In the genomic region with DNA sequence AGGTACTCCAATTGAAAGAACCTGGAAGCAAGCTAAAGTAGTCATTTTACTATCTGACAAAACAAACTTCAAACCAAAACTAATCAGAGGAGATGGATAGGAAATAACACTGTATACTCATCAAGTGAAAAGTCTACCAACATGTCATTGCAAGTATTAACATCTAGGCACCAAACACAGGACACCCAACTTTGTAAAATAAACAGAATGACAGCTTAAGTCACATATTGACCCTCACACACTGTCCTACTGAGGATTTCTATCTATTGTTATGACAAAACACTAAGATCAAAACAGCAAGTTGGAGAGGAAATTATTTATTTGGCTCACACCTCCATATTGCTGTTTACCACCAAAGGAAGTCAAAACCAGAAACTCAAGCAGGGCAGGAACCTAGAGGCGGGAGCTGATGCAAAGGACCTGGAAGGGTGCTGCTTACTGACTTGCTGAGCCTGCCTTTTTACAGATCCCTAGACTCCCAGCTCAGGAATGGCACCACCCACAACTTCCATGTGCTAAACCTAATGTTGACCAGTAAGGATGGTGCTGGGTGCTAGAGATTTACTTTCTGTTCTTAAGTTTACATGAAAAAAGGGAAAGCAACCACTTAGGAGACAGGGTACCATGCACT, we compare ENCODE assay signal across 21 mouse cellular contexts.
DNase-seq lines count a peak whose midpoint lies in the region; ATAC-seq and TF ChIP-seq lines count a peak whose summit lies in the region.
"Had no signal": no experiment of that assay in that cellular context is flagged by ENCODE, and none has a peak within 500 bp of the region (broad histone marks: within the 10 kb centered on the region; RNA-seq: fewer than 3 reads in every experiment).

No protein-coding gene starts in this region.

- no peak overlapping the region for H3K9ac ChIP-seq in lung, embryonic 14.5 days
- H3K9ac ChIP-seq in lung, embryonic 15.5 days = no peak overlapping the region
- no peak overlapping the region for H3K9ac ChIP-seq in lung, embryonic 16.5 days (ENCODE audit: low read length)

- H3K4me3 ChIP-seq in lung, embryonic 14.5 days (ENCODE audit: low read depth, low read length) = no peak overlapping the region
- no peak overlapping the region for H3K4me3 ChIP-seq in lung, adult 2 months (replicated peaks; ENCODE audit: extremely low read depth, low read depth, low read length)
- no peak overlapping the region for H3K4me3 ChIP-seq in lung, embryonic 15.5 days
- H3K4me3 ChIP-seq in lung, embryonic 16.5 days (ENCODE audit: low read length) = no peak overlapping the region

- H3K4me1 ChIP-seq in lung, embryonic 14.5 days (ENCODE audit: insufficient read depth) = no peaks in the 10 kb centered on the region
- no peaks in the 10 kb centered on the region for H3K4me1 ChIP-seq in lung, adult 2 months (ENCODE audit: control insufficient read depth, insufficient read depth, low read length)
- H3K4me1 ChIP-seq in lung, embryonic 15.5 days = no peaks in the 10 kb centered on the region
- no peaks in the 10 kb centered on the region for H3K4me1 ChIP-seq in lung, embryonic 16.5 days (replicated peaks; ENCODE audit: control insufficient read depth, insufficient read depth, low read length)

- no peak for TF ChIP-seq POLR2A in lung, adult 2 months (IDR thresholded peaks at IDR 0.05; ENCODE audit: borderline replicate concordance, extremely low read depth, low read depth, low read length)

- peak; percentile 37 for DNase-seq in lung, embryonic 14.5 days
- DNase-seq in lung, adult 2 months = no peak
- DNase-seq in lung, adult 18-20 months = no peak
- no peak for DNase-seq in lung, postnatal 14 days
- DNase-seq: adrenal gland, adult 2 months; adrenal gland, adult 8-10 months; adrenal gland, postnatal 10 days; adrenal gland, postnatal 14 days; adrenal gland, postnatal 25 days; adrenal gland, postnatal 36 days; B cell, adult 2 months; cerebellum, adult 11 months; cerebellum, adult 11-12 months; cerebellum, adult 18-20 months had no signal

- no peak overlapping the region for H3K27ac ChIP-seq in lung, embryonic 14.5 days (ENCODE audit: low read depth)
- H3K27ac ChIP-seq in lung, embryonic 15.5 days = no peak overlapping the region
- no peak overlapping the region for H3K27ac ChIP-seq in lung, embryonic 16.5 days (ENCODE audit: low read length)

- 52% methylated on average over 1 of the region's 1 CpGs for WGBS in lung, embryonic 14.5 days
- WGBS in lung, adult 2 months = 56% methylated on average over 1 of the region's 1 CpGs
- 37% methylated on average over 1 of the region's 1 CpGs for WGBS in lung, embryonic 15.5 days
- 34% methylated on average over 1 of the region's 1 CpGs for WGBS in lung, embryonic 16.5 days

- H3K4me2 ChIP-seq in lung, embryonic 14.5 days = no peak overlapping the region
- no peak overlapping the region for H3K4me2 ChIP-seq in lung, embryonic 15.5 days
- no peak overlapping the region for H3K4me2 ChIP-seq in lung, embryonic 16.5 days (ENCODE audit: low read depth, low read length)

- TF ChIP-seq CTCF in lung, embryonic 14.5 days (IDR thresholded peaks at IDR 0.05; ENCODE audit: low read depth) = no peak
- no peak for TF ChIP-seq CTCF in lung, adult 2 months (IDR thresholded peaks at IDR 0.05; ENCODE audit: insufficient read depth, low read length)

- H3K36me3 ChIP-seq in lung, embryonic 14.5 days (ENCODE audit: insufficient read depth) = no peaks in the 10 kb centered on the region
- no peaks in the 10 kb centered on the region for H3K36me3 ChIP-seq in lung, embryonic 15.5 days
- no peaks in the 10 kb centered on the region for H3K36me3 ChIP-seq in lung, embryonic 16.5 days (ENCODE audit: control insufficient read depth, insufficient read depth, low read length)
- H3K36me3 ChIP-seq: G1E had no signal

- H3K27me3 ChIP-seq in lung, embryonic 14.5 days (ENCODE audit: insufficient read depth, low read length) = no peaks in the 10 kb centered on the region
- no peaks in the 10 kb centered on the region for H3K27me3 ChIP-seq in lung, embryonic 15.5 days
- H3K27me3 ChIP-seq in lung, embryonic 16.5 days (ENCODE audit: control insufficient read depth, insufficient read depth, low read depth, low read length) = no peaks in the 10 kb centered on the region
- H3K27me3 ChIP-seq: CH12.LX, Patski had no signal

- ATAC-seq in lung, embryonic 14.5 days (ENCODE audit: insufficient read depth) = peak; percentile 58; the same call in 1 of the 2 replicates
- peak; percentile 52; the same call in 1 of the 2 replicates for ATAC-seq in lung, embryonic 15.5 days (ENCODE audit: borderline replicate concordance, extremely low read depth, low FRiP score, low TSS enrichment)
- ATAC-seq in lung, embryonic 16.5 days (ENCODE audit: low read depth) = peak; percentile 51
- ATAC-seq: activated CD4-positive, CD25-positive, alpha-beta regulatory T cell, adult 4 months; CD4-positive, CD25-positive, alpha-beta regulatory T cell, adult 4 months; Patski had no signal

- H3K9me3 ChIP-seq in lung, embryonic 14.5 days (ENCODE audit: low read depth, low read length) = no peaks in the 10 kb centered on the region
- H3K9me3 ChIP-seq in lung, embryonic 15.5 days = no peaks in the 10 kb centered on the region
- no peaks in the 10 kb centered on the region for H3K9me3 ChIP-seq in lung, embryonic 16.5 days (ENCODE audit: control insufficient read depth, low read length)
